Mouse (Mus musculus) gastrocnemius, postnatal 10 days (tissue): Measurements from ENCODE around the gene Prkd2. TPM values are rescaled to one million over a fixed set of nuclear protein-coding genes. Genes with fewer than 3 reads are reported as not detected.

Experiments
- DNase-seq: peaks from one replicate; pipeline ENCODE4 v3.0.0; 2021; ENCODE audit warnings: mixed read lengths
- total RNA-seq, 2 experiments: library from RNA; stranded (reverse); gene quantifications; 2 replicates each; pipeline ENCODE4 v1.2.3; 2021

Prkd2 gene
- total RNA-seq, 2 experiments from 2014 or later = 9.8 to 14.0 TPM

DNA sequence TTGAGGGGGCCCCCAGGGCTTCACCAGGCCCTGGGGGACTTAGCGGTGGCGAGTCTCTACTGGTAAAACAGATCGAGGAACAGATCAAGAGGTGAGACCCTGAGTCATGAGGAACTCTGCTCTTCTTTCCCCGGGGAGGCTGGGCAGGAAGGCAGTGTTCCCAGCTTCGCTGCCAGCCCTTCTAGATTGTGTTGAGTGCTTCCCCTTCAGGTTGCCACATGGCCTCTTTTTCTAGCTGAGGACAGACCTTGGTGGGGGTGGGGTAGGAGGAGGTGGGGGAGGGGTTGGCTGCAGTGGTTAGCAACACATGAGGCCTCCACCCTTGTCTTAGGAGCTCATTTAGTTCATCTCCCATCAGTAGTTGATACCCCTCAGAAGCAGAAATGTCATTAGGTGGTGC, 16.1 kb upstream of the Prkd2 start:
- DNase-seq = no peak

DNA sequence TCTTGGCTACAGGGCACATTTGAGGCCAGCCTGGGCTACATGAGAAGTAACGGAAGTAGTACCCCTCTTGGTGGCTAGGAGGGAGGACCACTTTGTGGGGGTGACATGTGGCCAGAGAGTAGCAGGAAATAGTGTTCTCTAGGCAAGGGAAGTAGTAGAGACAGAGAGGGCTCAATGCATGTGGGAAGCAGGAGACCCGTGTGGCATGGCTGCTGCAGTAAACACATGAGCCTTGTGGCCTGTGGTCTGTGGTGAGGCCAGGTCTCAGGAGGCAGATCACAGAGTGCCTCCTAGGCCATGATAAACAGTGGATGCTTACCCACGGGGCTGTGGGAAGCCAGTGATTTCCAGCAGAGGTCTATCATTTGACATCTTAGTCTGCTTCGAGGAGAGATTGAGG, 15.4 kb upstream of the Prkd2 start:
- no peak for DNase-seq

DNA sequence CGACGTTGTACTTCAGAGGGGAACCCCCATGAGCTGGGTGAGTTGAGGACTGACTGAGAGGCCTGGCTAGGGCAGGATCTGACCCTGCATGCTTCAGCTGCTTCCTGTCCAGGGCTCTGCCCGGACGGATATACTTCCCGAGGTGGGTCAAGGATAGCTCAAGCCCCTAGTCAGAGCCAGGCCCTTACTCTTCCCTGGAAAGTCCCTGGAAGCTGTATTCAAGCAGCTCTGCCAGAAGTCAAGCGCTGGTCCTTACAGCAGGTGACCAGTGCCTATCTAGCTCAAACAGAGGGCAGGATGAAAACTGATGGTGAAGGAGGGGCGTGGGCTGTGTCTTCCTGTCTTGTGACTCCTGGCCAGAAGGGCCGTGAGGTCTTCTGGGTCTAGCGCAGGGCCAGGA, 12.3 kb upstream of the Prkd2 start:
- no peak for DNase-seq

DNA sequence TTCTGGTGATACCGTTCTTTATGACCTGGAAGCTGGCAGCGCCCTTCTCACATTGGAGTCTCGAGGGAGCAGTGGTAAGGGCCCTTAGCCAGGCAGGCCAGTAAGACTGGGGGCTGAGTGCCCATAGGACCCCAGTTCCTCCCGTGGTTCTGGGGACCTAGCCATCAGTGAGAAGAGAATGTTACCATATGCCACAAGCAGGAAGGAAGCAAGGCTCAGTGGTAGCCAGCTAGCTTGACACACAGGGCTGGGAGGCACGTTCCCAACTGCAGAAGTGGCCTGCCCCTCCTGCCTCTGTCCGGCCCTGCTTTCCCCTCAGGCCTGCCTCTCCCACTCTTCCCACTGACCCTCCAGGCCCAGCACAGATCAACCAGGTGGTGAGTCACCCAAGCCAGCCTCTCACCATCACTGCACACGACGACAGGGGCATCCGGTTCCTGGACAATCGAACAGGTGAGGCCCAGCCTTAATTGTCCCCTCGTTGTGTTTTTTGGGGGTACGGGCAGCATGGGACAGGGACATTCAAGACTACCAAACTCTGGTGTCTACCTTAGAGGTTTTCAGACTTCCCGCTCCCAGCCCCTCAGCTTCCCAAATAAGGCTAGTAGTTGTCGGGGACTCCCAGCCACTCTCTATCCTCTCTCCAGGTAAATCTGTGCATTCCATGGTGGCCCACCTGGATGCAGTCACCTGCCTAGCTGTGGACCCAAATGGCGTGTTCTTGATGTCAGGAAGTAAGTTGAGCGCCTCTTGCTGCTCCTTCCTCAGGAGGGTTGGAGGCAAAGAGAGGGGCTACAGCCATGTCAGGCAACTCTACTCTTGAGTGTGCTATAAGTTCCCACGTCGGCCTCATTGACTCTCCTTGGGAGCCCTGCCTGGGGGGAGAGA, 4.5 kb upstream of the Prkd2 start:
- no peak for DNase-seq

GRCm38 (mm10) chr7:16838804-16839426, 3.8 kb upstream of the Prkd2 start:
- DNase-seq = no peak

- no peak for DNase-seq
Measured at GRCm38 (mm10) chr7:16839427-16840108, 3.1 kb upstream of the Prkd2 start.

- no peak for DNase-seq
Measured at GRCm38 (mm10) chr7:16840109-16840491, 2.6 kb upstream of the Prkd2 start.

- no peak for DNase-seq
Measured at GRCm38 (mm10) chr7:16841078-16841477, 1.6 kb upstream of the Prkd2 start.

DNA sequence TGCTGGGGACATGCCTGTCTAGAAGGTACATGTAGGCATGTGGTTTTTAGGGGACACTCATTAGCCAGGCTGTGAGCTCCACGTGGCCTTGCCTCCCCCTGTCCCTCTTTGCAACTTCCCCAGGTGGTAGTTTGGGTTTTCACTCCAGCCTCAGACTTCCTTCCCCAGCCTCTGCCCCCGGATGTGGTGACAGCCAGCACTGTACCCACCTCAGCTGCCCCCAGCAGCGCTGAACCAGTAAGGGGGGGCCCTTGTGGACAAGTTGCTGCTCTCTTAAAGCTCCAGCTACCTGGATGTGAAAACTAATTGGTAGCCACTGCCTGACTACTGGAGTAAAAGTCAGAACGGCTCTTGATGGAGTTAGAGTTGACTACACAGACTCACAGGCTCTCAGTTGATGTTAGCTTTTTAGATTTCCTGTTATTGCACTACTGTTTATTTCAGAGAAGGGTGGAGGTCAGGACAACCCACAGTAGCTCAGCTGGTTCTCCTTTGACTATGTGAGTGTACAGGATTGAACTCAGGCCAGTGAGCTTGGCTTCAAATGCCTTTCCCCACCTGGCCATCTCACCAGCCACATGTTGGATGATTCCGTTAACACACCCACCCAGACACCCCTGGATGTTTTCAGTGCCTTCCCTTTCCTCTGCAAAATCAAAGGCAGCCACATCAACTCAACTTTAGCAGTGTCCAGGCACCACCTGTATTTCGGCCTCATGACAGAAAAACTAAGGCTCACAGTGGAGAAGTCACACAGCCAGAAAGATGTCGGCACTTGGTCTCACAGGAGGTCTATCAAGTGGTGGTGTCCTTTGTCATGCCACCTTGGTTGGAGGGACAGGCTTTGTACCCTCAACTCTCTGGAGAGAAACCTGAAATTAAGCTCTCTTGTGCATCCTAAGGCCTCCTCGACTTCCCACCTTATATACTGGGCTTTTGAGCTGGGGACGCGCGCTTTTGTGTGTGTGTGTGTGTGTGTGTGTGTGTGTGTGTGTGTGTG, 841 bp upstream of the Prkd2 start:
- DNase-seq = no peak

GRCm38 (mm10) chr7:16843441-16844171, 904 bp downstream of the Prkd2 start:
- DNase-seq = no peak

GRCm38 (mm10) chr7:16844696-16845071, 2.0 kb downstream of the Prkd2 start:
- DNase-seq = no peak

- DNase-seq = no peak
Measured at GRCm38 (mm10) chr7:16845072-16845819, 2.5 kb downstream of the Prkd2 start.

DNA sequence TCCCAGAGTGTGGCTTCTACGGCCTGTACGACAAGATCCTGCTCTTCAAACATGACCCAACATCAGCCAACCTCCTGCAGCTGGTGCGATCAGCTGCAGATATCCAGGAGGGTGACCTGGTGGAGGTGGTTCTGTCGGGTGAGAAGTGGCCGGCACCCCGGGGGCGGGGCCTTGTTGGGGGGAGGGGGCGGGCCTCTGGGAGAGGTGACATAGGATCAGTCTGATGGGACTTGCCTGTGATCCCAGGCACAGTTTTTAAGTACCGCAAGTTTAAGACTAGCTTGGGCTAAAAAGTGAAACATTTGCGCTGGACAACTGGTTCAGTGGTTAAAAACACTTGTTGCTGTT, 3.1 kb downstream of the Prkd2 start:
- no peak for DNase-seq

DNA sequence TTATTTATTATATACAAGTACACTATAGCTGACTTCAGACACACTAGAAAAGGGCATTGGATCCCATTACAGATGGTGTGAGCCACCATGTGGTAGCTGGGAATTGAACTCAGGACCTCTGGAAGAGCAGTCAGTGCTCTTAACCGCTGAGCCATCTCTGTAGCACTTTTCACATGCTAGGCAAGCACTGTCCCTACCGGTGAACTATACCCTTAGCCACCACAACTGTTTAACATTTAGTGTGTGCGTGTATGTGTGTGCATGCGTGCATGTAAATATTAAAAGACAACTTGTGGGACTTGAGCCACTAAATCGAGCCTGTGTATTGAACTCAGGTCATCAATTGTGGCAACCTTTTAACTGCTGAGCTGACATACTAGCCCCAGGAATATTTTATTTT, 4.1 kb downstream of the Prkd2 start:
- DNase-seq = no peak

DNA sequence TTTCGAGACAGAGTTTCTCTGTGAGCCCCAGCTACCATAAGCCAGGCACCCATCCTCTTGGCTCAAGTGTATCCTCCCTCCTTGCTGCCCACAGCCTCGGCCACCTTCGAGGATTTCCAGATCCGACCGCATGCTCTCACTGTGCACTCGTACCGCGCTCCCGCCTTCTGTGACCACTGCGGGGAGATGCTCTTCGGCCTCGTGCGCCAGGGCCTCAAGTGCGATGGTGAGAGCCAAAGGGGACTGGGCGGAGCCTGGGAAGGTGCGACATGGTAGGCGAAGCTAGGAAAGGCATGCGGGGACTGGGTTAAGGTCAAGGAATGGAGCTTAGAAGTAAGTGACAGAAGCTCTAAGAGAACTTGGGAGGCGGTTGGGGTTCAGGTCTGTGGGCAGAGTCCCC, 4.8 kb downstream of the Prkd2 start:
- DNase-seq = no peak

GRCm38 (mm10) chr7:16848579-16848978, 5.9 kb downstream of the Prkd2 start:
- peak; percentile 72 for DNase-seq

DNA sequence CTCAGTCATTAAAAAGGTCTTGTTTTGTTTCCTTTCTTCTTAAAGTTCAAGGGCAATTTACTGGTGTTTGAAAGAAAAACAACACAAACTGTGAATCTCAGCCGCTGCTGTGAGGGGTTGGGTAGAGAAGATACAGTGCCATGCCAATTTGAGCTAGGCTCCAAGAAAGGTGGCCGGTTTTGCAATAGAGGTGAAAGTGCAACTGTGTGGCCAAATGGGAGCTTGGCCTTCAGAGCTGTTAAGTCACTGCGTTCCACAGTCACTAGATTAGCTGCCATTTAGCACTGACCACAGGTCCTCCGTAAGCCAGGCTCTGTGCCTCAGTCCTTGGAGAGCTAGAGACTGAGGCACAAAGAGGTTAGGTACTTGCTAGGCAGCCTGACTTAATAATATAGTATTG, 8.9 kb downstream of the Prkd2 start:
- DNase-seq = no peak

- DNase-seq = no peak
Measured at GRCm38 (mm10) chr7:16853302-16853831, 10.7 kb downstream of the Prkd2 start.

DNA sequence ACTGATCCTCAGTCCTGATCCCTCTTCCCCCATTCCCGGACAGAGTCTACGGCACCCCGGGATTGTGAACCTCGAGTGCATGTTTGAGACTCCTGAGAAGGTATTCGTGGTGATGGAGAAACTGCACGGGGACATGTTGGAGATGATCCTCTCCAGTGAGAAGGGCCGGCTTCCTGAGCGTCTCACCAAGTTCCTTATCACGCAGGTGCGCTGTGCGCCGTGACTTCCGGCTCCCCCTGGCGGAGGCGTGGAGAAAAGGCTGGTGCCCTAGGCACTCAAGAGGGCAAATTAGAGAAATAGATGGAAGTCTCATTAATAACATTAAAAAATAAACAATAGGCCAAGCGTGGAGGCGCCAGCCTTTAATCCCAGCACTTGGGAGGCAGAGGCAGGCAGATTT, 15.6 kb downstream of the Prkd2 start:
- DNase-seq = peak; percentile 41

GRCm38 (mm10) chr7:16859902-16860651, 17.4 kb downstream of the Prkd2 start:
- DNase-seq = no peak
